Mouse (Mus musculus) midbrain, embryonic 12.5 days (tissue): ENCODE data around the gene Gm26992. TPM values are rescaled to one million over a fixed set of nuclear protein-coding genes. Genes with fewer than 3 reads are reported as not detected.

Experiments used
- ATAC-seq: fragments of 200-750 bp; cut with Nextera tagmentation; 2 replicates; pipeline ENCODE4 v1.8.0; 2017; ENCODE audit warnings: low read depth, moderate TSS enrichment, moderate library complexity; ENCODE audit not compliant: low FRiP score
- H3K27ac ChIP-seq: fragments of 300-500 bp; sonication (generic); replicated peaks from 2 replicates; pipeline ENCODE4 v1.5.1; 2016; ENCODE audit warnings: mild to moderate bottlenecking
- H3K27me3 ChIP-seq: fragments of 300-500 bp; sonication (generic); 2 replicates; pipeline ENCODE4 v1.6.1; 2016; ENCODE audit warnings: mild to moderate bottlenecking
- H3K36me3 ChIP-seq: fragments of 300-500 bp; sonication (generic); 2 replicates; pipeline ENCODE4 v1.6.1; 2016
- H3K4me1 ChIP-seq: fragments of 300-500 bp; sonication (generic); 2 replicates; pipeline ENCODE4 v1.6.1; 2016
- H3K4me2 ChIP-seq: fragments of 300-500 bp; sonication (generic); replicated peaks from 2 replicates; pipeline ENCODE4 v1.6.1; 2016; ENCODE audit warnings: mild to moderate bottlenecking, moderate library complexity
- H3K4me3 ChIP-seq: fragments of 300-500 bp; sonication (generic); 2 replicates; pipeline ENCODE4 v1.5.1; 2016; ENCODE audit warnings: mild to moderate bottlenecking
- H3K9ac ChIP-seq: fragments of 300-500 bp; sonication (generic); replicated peaks from 2 replicates; pipeline ENCODE4 v1.6.1; 2016; ENCODE audit warnings: mild to moderate bottlenecking, moderate library complexity
- H3K9me3 ChIP-seq: fragments of 300-500 bp; sonication (generic); 2 replicates; pipeline ENCODE4 v1.6.1; 2016; ENCODE audit warnings: mild to moderate bottlenecking
- WGBS: fragments of 180-500 bp; shearing (Covaris S2); methylation state at CpG from one replicate; pipeline ENCODE4 v1.1.7; 2016; 5-methylcytosine and 5-hydroxymethylcytosine counted together
- polyA plus RNA-seq: library from polyadenylated mRNA; unstranded; fragments of >200 nt; fragmentation: Nextera tagmentation; extraction: Ambion mirVana; gene quantifications from 2 replicates; pipeline ENCODE4 v1.2.1, GENCODE M21; 2016

The Gm26992 gene
- polyA plus RNA-seq: not detected in 2 replicates

- no peak for ATAC-seq
- H3K27me3 ChIP-seq: peaks cover 44% of the 10 kb centered on the region
These were observed at the start of gene Gm26992 for GRCm38 (mm10) chrX:103421710-103422109. TSS of gene Gm26992 (plus strand) at chrX:103422010.

DNA sequence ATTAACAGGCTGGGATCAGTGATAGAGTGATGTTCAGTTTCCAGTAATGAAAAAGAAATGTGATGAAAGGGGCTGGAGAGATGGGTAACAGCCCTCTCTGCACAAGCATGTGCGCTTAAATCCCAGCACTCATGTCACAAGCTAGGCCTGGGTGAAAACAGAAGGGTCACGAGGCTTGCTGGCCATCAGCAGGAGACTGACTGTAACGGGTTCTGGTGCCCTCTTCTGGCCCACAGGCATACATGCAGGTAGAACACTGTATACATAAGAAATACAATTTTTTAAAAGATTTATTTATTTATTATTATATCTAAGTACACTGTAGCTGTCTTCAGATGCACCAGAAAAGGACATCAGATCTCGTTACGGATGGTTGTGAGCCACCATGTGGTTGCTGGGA lies 47.6 kb upstream of the Gm26992 start:
- H3K27ac ChIP-seq: no peak overlapping the region

More at GRCm38 (mm10) chrX:103421710-103422109, at the start of gene Gm26992:
- Histone ChIP-seq H3K36me3 (no peaks in the 10 kb centered on the region), H3K4me2 (no peak within 1 kb of the TSS), H3K4me1 (no peaks in the 10 kb centered on the region), H3K4me3 (no peak within 1 kb of the TSS), H3K9ac (no peak within 1 kb of the TSS), H3K9me3 (no peaks in the 10 kb centered on the region), H3K27ac (no peak within 1 kb of the TSS)
- 91% methylated on average over 2 of the region's 2 CpGs for WGBS

GRCm38 (mm10) chrX:103384528-103384927 lies 37.3 kb upstream of the Gm26992 start:
- Histone ChIP-seq H3K4me2 (no peak overlapping the region), H3K9ac (no peak overlapping the region), H3K9me3 (no peaks in the 10 kb centered on the region), H3K36me3 (no peaks in the 10 kb centered on the region), H3K27ac (no peak overlapping the region), H3K27me3 (peaks cover 55% of the 10 kb centered on the region), H3K4me3 (no peak overlapping the region), H3K4me1 (no peaks in the 10 kb centered on the region)
- 80% methylated on average over 3 of the region's 3 CpGs for WGBS
- ATAC-seq: no peak

More for the DNA sequence above, 47.6 kb upstream of the Gm26992 start:
- no peak overlapping the region for H3K4me2 ChIP-seq
- WGBS: 60% methylated on average over 5 of the region's 5 CpGs
- no peaks in the 10 kb centered on the region for H3K9me3 ChIP-seq
- no peaks in the 10 kb centered on the region for H3K36me3 ChIP-seq
- H3K9ac ChIP-seq: no peak overlapping the region
- H3K27me3 ChIP-seq: peaks cover 29% of the 10 kb centered on the region
- H3K4me3 ChIP-seq: no peak overlapping the region
- ATAC-seq: no peak
- H3K4me1 ChIP-seq: no peaks in the 10 kb centered on the region

- Histone ChIP-seq H3K4me3 (no peak overlapping the region), H3K4me2 (no peak overlapping the region), H3K27ac (no peak overlapping the region), H3K27me3 (peaks cover 42% of the 10 kb centered on the region), H3K4me1 (no peaks in the 10 kb centered on the region), H3K36me3 (no peaks in the 10 kb centered on the region), H3K9ac (no peak overlapping the region), H3K9me3 (no peaks in the 10 kb centered on the region)
- WGBS: 87% methylated on average over 3 of the region's 3 CpGs
- no peak for ATAC-seq
These were observed 33.7 kb upstream of the Gm26992 start for GRCm38 (mm10) chrX:103388131-103388530.

DNA sequence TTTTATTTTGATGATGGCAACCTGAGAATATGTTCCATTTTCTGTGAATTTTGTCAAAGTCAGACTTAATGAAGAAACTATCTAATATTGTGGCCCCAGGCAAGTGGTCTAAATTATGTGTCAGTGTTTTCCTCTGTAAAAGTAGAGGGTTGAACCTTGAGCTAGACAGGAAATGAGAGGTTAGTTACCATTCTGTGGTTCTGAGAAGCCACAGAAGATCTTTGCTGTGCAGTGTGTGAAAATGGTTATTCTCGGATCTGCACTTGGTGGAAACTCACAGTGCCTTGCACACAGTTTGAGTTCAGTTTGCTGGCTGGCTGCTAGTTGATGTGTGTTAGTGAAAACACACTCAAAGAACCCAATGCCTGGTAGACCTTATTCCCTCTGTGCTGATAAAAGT lies 28.0 kb upstream of the Gm26992 start:
- Histone ChIP-seq H3K4me3 (no peak overlapping the region), H3K36me3 (no peaks in the 10 kb centered on the region), H3K9ac (no peak overlapping the region), H3K27me3 (peaks cover 46% of the 10 kb centered on the region), H3K4me2 (no peak overlapping the region), H3K9me3 (no peaks in the 10 kb centered on the region), H3K4me1 (no peaks in the 10 kb centered on the region), H3K27ac (no peak overlapping the region)
- WGBS: 77% methylated on average over 1 of the region's 1 CpGs
- ATAC-seq: no peak

DNA sequence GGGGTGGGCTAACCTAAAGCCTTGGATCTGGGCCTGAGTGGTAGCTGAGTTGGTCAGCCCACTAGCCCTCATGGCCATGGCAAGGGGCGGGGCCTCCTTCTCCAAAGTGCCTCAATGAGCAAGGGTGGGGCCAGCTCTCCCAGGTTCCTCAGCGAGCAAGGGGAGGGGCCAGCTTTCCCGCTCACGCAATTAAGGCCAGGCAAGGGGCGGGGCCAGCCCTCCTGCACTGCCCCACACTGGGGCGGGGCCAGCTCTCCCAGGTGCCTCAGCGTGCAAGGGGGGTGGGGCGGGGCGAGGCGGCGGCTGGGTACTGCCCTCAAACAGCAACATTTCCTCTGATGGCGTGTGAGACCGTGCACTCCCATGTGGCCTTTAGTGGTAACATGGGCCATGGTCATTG lies 16.8 kb upstream of the Gm26992 start:
- no peak overlapping the region for H3K4me2 ChIP-seq
- H3K27ac ChIP-seq: no peak overlapping the region
- H3K36me3 ChIP-seq: no peaks in the 10 kb centered on the region
- no peaks in the 10 kb centered on the region for H3K4me1 ChIP-seq
- 36% methylated on average over 12 of the region's 13 CpGs for WGBS
- H3K9ac ChIP-seq: no peak overlapping the region
- no peaks in the 10 kb centered on the region for H3K9me3 ChIP-seq
- no peak overlapping the region for H3K4me3 ChIP-seq
- ATAC-seq: no peak
- peaks cover 42% of the 10 kb centered on the region for H3K27me3 ChIP-seq

DNA sequence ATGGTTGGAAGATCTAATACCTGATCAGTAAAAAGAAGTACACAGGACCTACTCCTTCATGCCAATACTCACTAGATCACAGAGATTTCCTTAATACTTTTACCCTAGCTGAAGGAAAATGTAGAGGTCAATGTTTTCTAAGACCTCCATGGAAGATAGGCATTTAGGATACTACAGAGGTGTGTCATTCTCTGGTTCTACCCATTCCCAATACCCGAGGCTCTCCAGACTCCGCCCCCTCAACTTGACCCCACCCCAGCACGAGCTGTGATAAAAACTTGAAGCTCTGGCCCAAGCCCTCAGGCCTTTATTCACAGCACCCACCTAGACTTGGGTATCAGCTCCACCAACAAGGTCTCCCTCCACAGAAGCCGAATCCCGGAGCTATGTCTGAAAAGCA lies 7.6 kb upstream of the Gm26992 start, which contains the start of gene Tsx:
Tsx (plus strand) TSS at position 301 of the 400 bp plus-strand sequence.
- Histone ChIP-seq H3K27ac (no peak within 1 kb of the TSS), H3K36me3 (no peaks in the 10 kb centered on the region), H3K9ac (no peak within 1 kb of the TSS), H3K4me3 (no peak within 1 kb of the TSS), H3K9me3 (no peaks in the 10 kb centered on the region), H3K4me2 (no peak within 1 kb of the TSS), H3K27me3 (peaks cover 64% of the 10 kb centered on the region), H3K4me1 (no peaks in the 10 kb centered on the region)
- no peak for ATAC-seq
- 77% methylated on average over 5 of the region's 5 CpGs for WGBS

GRCm38 (mm10) chrX:103427677-103428076 lies 5.9 kb downstream of the Gm26992 start:
- WGBS: 78% methylated on average over 7 of the region's 7 CpGs
- H3K9ac ChIP-seq: no peak overlapping the region
- H3K27me3 ChIP-seq: peaks cover 51% of the 10 kb centered on the region
- ATAC-seq: no peak
- H3K4me3 ChIP-seq: no peak overlapping the region
- H3K27ac ChIP-seq: no peak overlapping the region
- no peak overlapping the region for H3K4me2 ChIP-seq
- no peaks in the 10 kb centered on the region for H3K36me3 ChIP-seq
- H3K4me1 ChIP-seq: no peaks in the 10 kb centered on the region
- H3K9me3 ChIP-seq: no peaks in the 10 kb centered on the region

DNA sequence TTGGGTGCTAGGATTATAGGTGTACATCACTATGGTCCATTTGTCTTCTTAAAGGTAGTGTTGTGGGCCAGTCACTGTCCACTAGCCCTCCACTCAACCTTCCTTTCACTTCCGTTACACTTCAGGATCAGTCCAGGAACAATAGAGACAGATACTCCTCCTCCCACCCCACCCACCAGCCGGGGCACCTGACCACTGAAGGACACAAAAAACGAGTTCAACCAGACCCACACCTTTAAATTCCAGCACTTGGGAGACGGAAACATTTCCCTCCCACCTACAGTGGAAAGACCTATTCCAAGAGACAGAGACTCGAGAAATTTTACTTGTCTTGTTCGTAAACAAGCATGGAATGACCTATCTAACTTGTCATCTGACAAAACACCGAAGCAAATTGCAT lies 10.5 kb downstream of the Gm26992 start:
- no peaks in the 10 kb centered on the region for H3K4me1 ChIP-seq
- H3K27me3 ChIP-seq: peaks cover 48% of the 10 kb centered on the region

DNA sequence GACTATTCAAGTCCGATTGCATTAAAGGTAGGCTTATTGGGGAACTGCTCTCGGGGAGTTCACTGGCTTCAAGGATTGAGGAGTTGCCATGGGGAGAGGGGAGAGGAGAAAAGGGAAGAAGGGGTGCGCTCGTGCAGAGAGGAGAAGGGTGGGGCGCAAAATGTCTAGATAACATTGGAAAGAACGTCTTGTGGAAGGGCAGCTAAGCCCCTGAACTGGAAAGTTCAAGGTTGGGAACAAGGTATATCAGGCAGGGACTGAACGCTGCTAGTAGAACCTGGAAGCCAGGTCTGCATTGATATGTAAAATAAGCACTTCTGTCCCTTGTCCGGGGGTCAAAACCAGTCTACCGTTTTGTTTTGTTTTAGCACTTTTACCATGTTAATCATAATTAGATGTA lies 16.2 kb downstream of the Gm26992 start:
- no peak overlapping the region for H3K4me3 ChIP-seq
- no peaks in the 10 kb centered on the region for H3K9me3 ChIP-seq
- H3K36me3 ChIP-seq: no peaks in the 10 kb centered on the region
- H3K9ac ChIP-seq: no peak overlapping the region
- H3K4me1 ChIP-seq: no peaks in the 10 kb centered on the region
- H3K27ac ChIP-seq: no peak overlapping the region
- peaks cover 51% of the 10 kb centered on the region for H3K27me3 ChIP-seq
- ATAC-seq: no peak
- 13% methylated on average over 9 of the region's 9 CpGs for WGBS
- no peak overlapping the region; the same call in 1 of the 2 replicates for H3K4me2 ChIP-seq

More for the DNA sequence above, 10.5 kb downstream of the Gm26992 start:
- no peak overlapping the region for H3K27ac ChIP-seq
- no peak overlapping the region for H3K4me3 ChIP-seq
- no peak for ATAC-seq
- WGBS: 74% methylated on average over 7 of the region's 7 CpGs
- no peaks in the 10 kb centered on the region for H3K36me3 ChIP-seq
- no peak overlapping the region for H3K4me2 ChIP-seq
- no peak overlapping the region for H3K9ac ChIP-seq
- no peaks in the 10 kb centered on the region for H3K9me3 ChIP-seq

GRCm38 (mm10) chrX:103440803-103441202 lies 19.0 kb downstream of the Gm26992 start:
- Histone ChIP-seq H3K27me3 (peaks cover 50% of the 10 kb centered on the region), H3K27ac (no peak overlapping the region), H3K9ac (no peak overlapping the region), H3K36me3 (no peaks in the 10 kb centered on the region), H3K4me2 (no peak overlapping the region), H3K4me3 (no peak overlapping the region), H3K4me1 (no peaks in the 10 kb centered on the region), H3K9me3 (no peaks in the 10 kb centered on the region)
- 0% methylated on average over 1 of the region's 1 CpGs for WGBS
- ATAC-seq: no peak

DNA sequence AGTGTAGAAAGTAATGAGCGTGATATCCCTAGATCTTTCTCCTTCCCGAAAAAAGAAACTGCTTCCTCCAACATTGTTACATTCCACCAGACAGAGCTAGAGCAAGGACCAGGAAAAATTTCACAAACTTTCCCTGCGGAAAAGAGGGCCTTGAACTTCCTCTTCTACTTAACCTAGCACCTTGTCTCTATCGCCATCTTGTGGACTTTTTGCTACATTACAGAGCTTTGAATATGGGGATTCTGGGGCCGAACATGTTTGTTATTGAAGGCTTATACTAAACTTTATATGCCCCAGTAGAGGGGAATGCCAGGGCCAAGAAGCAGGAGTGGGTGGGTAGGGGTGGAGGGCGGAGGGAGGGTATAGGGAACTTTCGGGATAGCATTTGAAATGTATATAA lies 21.9 kb downstream of the Gm26992 start:
- H3K27me3 ChIP-seq: peaks cover 52% of the 10 kb centered on the region
- no peak for ATAC-seq

DNA sequence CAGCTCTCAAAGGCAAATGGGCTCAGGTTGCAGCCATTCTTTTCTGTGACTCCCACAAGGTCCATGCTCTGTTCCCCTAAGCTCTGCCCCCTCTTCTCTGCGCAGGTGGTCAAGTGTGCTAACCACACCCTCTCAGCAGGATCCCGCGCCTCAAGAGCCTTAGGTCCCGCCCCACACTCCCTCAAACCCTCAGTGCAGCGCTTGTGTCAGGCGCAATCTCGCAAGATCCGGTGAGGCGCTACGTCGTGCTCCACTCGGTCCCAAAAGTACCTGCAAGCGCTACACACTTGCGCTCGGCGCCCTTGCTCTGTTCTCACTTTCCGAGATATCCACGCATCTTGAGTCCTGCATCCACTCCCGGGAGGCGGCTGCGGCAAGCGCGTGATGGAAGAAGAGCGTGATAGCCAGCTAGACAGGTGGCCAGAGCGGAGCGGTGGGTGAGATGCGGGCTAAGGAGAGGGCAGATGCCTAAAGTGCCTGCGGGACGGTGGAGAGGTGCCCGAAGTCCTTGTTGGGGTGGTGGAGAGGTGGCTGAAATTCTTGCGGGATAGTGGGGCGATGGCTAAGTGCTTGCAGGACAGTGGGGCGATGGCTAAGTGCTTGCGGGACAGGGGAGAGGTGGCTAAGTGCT lies 25.8 kb downstream of the Gm26992 start:
- H3K4me2 ChIP-seq: peak overlapping the region; percentile 61
- H3K36me3 ChIP-seq: no peaks in the 10 kb centered on the region
- H3K27ac ChIP-seq: no peak overlapping the region
- peaks cover 44% of the 10 kb centered on the region for H3K27me3 ChIP-seq
- 9% methylated on average over 34 of the region's 34 CpGs for WGBS
- no peaks in the 10 kb centered on the region for H3K4me1 ChIP-seq
- peak overlapping the region; percentile 40 for H3K4me3 ChIP-seq
- H3K9ac ChIP-seq: no peak overlapping the region
- no peak for ATAC-seq
- H3K9me3 ChIP-seq: 0 out of 2 replicates have a peak, but pooled peaks cover 2% of the 10 kb centered on the region

More for the DNA sequence above, 21.9 kb downstream of the Gm26992 start:
- no peaks in the 10 kb centered on the region for H3K36me3 ChIP-seq
- H3K27ac ChIP-seq: no peak overlapping the region
- WGBS: 34% methylated on average over 7 of the region's 7 CpGs
- no peak overlapping the region for H3K9ac ChIP-seq
- no peak overlapping the region for H3K4me3 ChIP-seq
- no peaks in the 10 kb centered on the region for H3K9me3 ChIP-seq
- H3K4me1 ChIP-seq: no peaks in the 10 kb centered on the region
- no peak overlapping the region for H3K4me2 ChIP-seq
